Mouse (Mus musculus) gastrocnemius, postnatal 25 days (tissue): ENCODE results near the gene Ift81. TPM values are rescaled to one million over a fixed set of nuclear protein-coding genes. Genes with fewer than 3 reads are reported as not detected.

Source experiments
- DNase-seq: peaks from one replicate; pipeline ENCODE4 v3.0.0; 2022
- total RNA-seq, 2 experiments: library from RNA; stranded (reverse); gene quantifications; 1 replicate in 1 of 2; 2 replicates in 1 of 2; pipeline ENCODE4 v1.2.3; 2021

The Ift81 gene
- total RNA-seq, 2 experiments from 2014 or later, result 2.6 to 7.1 TPM

DNA sequence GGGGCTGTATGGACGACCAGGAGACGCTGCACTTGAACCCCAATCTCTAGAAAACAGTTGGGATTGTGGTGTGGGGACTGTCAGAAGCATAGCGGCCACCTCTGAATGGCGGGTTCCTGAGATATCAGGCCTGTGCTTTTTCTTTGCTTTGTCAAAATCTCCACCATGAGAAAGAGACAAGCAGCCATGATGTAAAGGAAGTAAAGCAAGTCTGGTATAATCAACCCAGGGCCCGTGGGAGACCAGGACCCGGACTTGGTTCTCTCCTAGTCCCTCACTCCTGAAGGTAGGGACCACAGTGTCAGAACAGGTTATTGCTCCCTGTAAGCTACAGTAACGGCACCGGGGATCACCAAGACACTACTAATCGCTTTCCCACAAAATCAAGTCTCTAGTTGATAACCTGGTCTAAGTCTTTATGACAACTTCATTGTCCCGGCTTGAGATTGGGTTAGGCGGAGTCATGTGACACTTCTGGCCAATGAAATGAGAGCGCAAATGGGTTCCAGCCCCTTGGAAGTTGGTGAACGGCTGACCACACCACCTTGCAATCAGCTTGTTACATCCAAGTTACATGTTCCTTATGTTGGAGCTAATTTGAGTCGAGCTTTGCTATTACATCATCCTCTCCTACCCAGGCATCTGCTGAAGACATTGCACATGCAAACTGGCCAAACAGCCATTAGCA is 11.4 kb upstream of the Ift81 start:
- DNase-seq, result no peak

- no peak for DNase-seq
Measured at GRCm38 (mm10) chr5:122624952-122625479, 10.7 kb upstream of the Ift81 start.

GRCm38 (mm10) chr5:122623861-122624260 is 9.5 kb upstream of the Ift81 start:
- DNase-seq, result no peak

DNA sequence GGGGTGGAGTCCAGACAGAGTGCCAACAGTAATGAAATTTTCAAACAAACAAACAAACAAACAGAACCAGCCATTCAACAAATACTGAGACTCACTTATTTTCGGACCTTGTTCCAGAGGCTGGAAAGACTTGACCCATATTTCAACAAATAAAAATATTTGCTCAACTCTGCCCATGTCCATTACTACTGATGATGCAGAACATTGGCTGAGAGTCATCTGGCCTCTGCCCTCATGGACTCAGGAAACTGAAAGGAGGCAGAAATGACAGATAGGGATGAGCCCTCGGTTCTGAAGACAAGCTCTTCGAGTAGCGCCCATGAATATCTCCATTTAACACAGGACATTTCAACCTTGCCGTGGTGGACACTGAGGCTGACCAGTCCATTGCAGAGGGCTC is 8.2 kb upstream of the Ift81 start:
- peak; percentile 24 for DNase-seq

DNA sequence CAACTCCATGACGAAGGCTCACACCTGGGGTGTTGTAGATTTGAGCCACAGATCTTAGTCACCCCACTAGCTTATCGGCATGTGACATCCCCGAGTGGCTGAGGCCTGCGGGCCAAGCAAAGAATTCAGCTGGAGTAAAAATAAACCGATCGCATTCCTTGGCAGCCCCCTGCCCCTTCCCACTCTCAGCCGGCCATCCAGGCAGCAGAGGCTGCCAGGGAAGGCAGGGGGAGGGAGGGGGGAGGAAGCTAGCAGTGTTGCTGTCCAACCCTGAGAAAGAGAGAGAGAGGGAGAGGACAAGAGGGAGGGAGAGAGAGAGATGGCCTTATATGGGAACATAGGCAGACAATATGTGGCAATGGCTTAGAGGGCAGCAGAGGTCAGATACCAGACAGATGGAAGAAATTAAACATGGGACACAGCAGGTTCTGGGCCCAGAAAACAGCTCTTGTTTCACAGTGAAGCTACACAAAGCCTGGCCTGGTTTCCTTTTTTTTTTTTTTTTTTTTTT is 7.1 kb upstream of the Ift81 start:
- DNase-seq, result peak; percentile 84

- no peak for DNase-seq
Measured at GRCm38 (mm10) chr5:122619686-122620296, 5.5 kb upstream of the Ift81 start.

GRCm38 (mm10) chr5:122617718-122618117 is 3.4 kb upstream of the Ift81 start:
- DNase-seq, result no peak

DNA sequence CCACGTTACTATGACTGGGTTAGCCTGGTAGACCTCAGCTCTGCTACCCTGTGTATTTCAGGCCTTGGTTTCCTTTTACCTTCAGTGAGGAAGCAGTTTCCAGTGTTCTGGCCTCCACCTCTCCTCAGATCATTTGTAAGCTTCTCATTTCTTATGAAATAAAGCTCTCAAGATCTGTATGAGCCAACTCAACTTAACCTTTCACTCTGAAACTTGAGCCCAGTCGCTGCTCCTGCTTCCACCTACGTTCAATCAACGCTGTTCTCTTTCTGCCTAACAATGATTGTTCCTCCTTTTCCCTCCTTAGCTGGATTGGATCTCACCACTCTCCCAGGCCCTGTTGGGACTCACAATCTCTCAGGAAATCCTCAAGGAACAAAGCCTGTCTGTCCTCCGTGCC is 2.7 kb downstream of the Ift81 start:
- DNase-seq, result no peak

DNA sequence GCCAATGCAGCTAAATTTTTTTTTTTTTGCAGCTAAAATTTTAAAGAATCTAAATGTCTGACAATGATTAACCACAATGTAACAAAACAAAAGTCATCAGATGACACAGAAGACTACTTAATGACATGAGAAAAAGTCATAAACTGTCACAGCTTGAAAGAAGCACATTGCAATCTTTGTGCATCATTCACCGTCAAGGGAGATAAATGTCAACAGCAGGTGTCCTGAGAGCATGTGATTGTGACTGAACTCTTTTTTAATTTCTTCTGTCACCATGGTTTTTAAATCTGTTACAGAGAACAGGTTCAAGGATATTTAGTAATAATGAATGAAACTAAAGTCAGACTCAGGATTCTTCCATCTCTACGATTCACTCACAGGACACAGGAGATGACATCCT is 9.4 kb downstream of the Ift81 start:
- no peak for DNase-seq

GRCm38 (mm10) chr5:122602233-122602632 is 12.1 kb downstream of the Ift81 start:
- no peak for DNase-seq

- no peak for DNase-seq
Measured at GRCm38 (mm10) chr5:122595470-122595869, 18.8 kb downstream of the Ift81 start.

- DNase-seq, result no peak
Measured at GRCm38 (mm10) chr5:122589891-122590290, 24.4 kb downstream of the Ift81 start.

- no peak for DNase-seq
Measured at GRCm38 (mm10) chr5:122585546-122585945, 28.8 kb downstream of the Ift81 start.

GRCm38 (mm10) chr5:122584093-122584492 is 30.2 kb downstream of the Ift81 start:
- DNase-seq, result no peak

- DNase-seq, result no peak
Measured at GRCm38 (mm10) chr5:122576683-122577329, 37.5 kb downstream of the Ift81 start.

GRCm38 (mm10) chr5:122572001-122572400 is 42.3 kb downstream of the Ift81 start:
- no peak for DNase-seq

DNA sequence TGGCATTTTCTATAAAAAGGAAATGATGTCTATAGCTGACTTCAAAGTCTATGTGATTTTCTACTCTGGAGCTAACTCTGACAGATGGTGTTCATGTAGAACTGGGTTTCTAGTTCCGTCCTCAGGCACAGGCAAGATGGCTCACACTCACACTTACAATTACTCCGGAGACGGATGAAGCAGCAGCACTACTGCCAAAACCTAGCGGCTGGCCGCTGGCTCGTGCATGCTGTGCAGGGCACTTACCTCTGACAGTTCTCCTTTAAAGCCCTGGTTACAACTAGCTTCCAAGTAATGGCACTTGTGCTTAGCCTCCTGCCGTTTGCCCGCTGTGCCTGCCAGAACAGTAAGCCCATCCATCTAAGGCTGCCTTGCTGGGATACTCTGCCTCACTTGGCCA is 47.7 kb downstream of the Ift81 start:
- DNase-seq, result no peak

DNA sequence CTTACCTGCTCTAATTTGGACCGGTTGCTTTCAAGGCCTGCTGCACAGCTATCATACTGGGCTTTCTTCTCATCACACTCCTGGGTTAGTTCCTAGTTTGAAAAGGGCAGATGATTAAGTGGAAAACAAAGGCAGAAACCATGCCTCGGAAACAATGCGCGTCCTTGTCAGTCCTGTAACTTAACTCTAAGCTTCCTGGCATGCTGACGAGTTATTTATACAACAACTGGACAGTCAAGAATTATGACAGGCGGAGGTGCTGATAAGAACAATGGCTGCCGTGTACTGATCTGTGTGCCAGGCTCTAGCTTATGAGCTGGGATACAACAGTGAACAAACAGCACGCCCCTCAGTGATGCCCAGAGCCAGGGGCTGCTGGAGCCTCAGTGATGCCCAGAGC is 53.7 kb downstream of the Ift81 start:
- no peak for DNase-seq

DNA sequence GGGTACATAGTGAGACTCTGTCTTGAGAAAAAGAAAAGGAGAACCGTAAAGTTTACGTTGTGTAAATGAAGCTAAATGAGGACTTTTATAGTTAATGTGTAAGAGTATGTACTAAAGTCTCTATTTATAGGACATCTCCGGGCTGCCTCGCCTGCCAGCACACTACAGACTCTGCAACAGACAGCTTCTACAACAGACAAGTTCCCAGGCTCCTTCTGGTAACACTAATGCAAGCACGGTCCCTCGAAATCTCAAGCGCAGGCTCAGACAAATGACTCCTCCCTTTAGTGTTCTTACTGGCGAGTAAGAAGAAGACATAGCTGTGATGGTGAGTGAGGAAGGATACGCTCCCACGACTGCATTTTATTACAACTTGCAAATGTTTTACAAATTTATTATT is 56.2 kb downstream of the Ift81 start:
- DNase-seq, result no peak

DNA sequence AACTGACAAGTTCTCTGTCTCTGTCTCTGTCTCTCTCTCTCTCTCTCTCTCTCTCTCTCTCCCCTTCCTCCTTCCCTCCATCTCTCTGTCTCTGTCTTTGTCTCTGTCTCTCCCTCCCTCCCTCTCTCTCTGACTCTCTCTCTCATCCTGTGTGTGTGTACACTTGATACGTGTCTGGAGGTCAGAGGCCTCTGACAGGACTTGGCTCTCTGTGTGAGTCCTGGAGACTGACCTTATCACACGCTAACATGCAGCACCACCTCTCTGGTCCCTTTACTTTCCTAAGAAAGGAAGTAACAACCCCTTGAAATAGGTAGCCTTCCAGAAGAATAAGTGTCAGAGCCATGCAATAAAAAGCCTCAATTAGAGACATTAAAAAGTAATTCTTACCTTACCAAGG is 59.2 kb downstream of the Ift81 start:
- DNase-seq, result no peak

DNA sequence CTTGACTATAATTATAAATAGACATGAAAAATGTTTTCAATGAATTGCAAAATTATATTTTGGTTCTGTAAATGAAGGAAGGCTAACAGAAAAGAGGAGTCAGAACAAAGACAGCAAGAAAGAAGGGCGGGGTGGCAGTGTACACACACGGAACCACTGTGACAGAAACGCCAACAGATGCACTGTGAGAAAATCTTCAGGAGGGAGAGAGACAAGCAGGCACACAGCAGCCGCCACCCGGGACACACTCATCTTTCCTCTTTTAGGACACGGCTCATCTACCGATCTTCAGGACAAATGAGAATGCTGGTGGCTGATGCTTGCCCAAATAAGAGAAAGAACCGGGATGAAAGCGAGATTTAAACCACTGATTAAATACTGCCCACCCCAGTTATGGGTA is 61.7 kb downstream of the Ift81 start:
- no peak for DNase-seq

- DNase-seq, result no peak
Measured at GRCm38 (mm10) chr5:122550460-122550859, 63.9 kb downstream of the Ift81 start.

GRCm38 (mm10) chr5:122548671-122549070 is 65.6 kb downstream of the Ift81 start:
- DNase-seq, result no peak
